Mouse (Mus musculus): ENCODE results near the gene Atat1. TPM values are rescaled to one million over a fixed set of nuclear protein-coding genes. Genes with fewer than 3 reads are reported as not detected.
A peak's percentile ranks its signal among the peaks of the same experiment; 100 is the strongest.

The Atat1 gene
- polyA plus RNA-seq, 1 experiment from 2014 or later = 45.4 TPM

GRCm38 (mm10) chr17:35869346-35870067 lies 40.4 kb downstream of the Atat1 start:
- peaks cover 38% of the 10 kb centered on the region for H3K4me1 ChIP-seq (ENCODE audit: control insufficient read depth, insufficient read depth, low read length)
- WGBS = 4% methylated on average over 7 of the region's 7 CpGs
- no peaks in the 10 kb centered on the region; the same call in 1 of the 2 replicates for H3K36me3 ChIP-seq (ENCODE audit: control insufficient read depth, insufficient read depth, low read length)
- peak overlapping the region; percentile 89 for H3K27ac ChIP-seq (ENCODE audit: low read length)
- H3K4me2 ChIP-seq (ENCODE audit: low read depth, low read length) = peak overlapping the region; percentile 81
- 0 out of 2 replicates have a peak, but pooled peaks cover 4% of the 10 kb centered on the region for H3K9me3 ChIP-seq (ENCODE audit: control insufficient read depth, low read length)
- peak overlapping the region; percentile 62 for H3K4me3 ChIP-seq (ENCODE audit: low read length)
- H3K9ac ChIP-seq (ENCODE audit: low read depth, low read length) = peak overlapping the region; percentile 77
- ATAC-seq = peak; percentile 5; the same call in 1 of the 2 replicates
- no peaks in the 10 kb centered on the region for H3K27me3 ChIP-seq (replicated peaks; ENCODE audit: control insufficient read depth, insufficient read depth, low read length)

- 4% methylated on average over 7 of the region's 7 CpGs for WGBS
- Histone ChIP-seq H3K27me3 (replicated peaks; ENCODE audit: control insufficient read depth, insufficient read depth, low read length) (no peaks in the 10 kb centered on the region), H3K27ac (ENCODE audit: low read length) (peak overlapping the region; percentile 89), H3K9me3 (ENCODE audit: control insufficient read depth, low read length) (0 out of 2 replicates have a peak, but pooled peaks cover 4% of the 10 kb centered on the region), H3K4me3 (ENCODE audit: low read length) (peak overlapping the region; percentile 62), H3K4me1 (ENCODE audit: control insufficient read depth, insufficient read depth, low read length) (peaks cover 35% of the 10 kb centered on the region), H3K36me3 (ENCODE audit: control insufficient read depth, insufficient read depth, low read length) (no peaks in the 10 kb centered on the region; the same call in 1 of the 2 replicates), H3K4me2 (ENCODE audit: low read depth, low read length) (peak overlapping the region; percentile 81), H3K9ac (ENCODE audit: low read depth, low read length) (peak overlapping the region; percentile 77)
- ATAC-seq = no peak
Measured at GRCm38 (mm10) chr17:35868961-35869345, 40.9 kb downstream of the Atat1 start.

- no peaks in the 10 kb centered on the region; the same call in 1 of the 2 replicates for H3K36me3 ChIP-seq (ENCODE audit: control insufficient read depth, insufficient read depth, low read length)
- peak overlapping the region; percentile 89 for H3K27ac ChIP-seq (ENCODE audit: low read length)
- peaks cover 31% of the 10 kb centered on the region for H3K4me1 ChIP-seq (ENCODE audit: control insufficient read depth, insufficient read depth, low read length)
- 0 out of 2 replicates have a peak, but pooled peaks cover 4% of the 10 kb centered on the region for H3K9me3 ChIP-seq (ENCODE audit: control insufficient read depth, low read length)
- H3K4me3 ChIP-seq (ENCODE audit: low read length) = peak overlapping the region; percentile 62
- H3K27me3 ChIP-seq (replicated peaks; ENCODE audit: control insufficient read depth, insufficient read depth, low read length) = no peaks in the 10 kb centered on the region
- peak overlapping the region; percentile 81 for H3K4me2 ChIP-seq (ENCODE audit: low read depth, low read length)
- 32% methylated on average over 15 of the region's 17 CpGs for WGBS
- H3K9ac ChIP-seq (ENCODE audit: low read depth, low read length) = peak overlapping the region; percentile 77
- no peak for ATAC-seq
Measured at GRCm38 (mm10) chr17:35868165-35868820, 41.6 kb downstream of the Atat1 start.

GRCm38 (mm10) chr17:35866911-35867890 lies 42.7 kb downstream of the Atat1 start:
- Histone ChIP-seq H3K27me3 (replicated peaks; ENCODE audit: control insufficient read depth, insufficient read depth, low read length) (no peaks in the 10 kb centered on the region), H3K9me3 (ENCODE audit: control insufficient read depth, low read length) (0 out of 2 replicates have a peak, but pooled peaks cover 4% of the 10 kb centered on the region), H3K9ac (ENCODE audit: low read depth, low read length) (peak overlapping the region; percentile 77), H3K4me2 (ENCODE audit: low read depth, low read length) (peak overlapping the region; percentile 81), H3K36me3 (ENCODE audit: control insufficient read depth, insufficient read depth, low read length) (no peaks in the 10 kb centered on the region; the same call in 1 of the 2 replicates), H3K4me3 (ENCODE audit: low read length) (peak overlapping the region; percentile 62), H3K27ac (ENCODE audit: low read length) (peak overlapping the region; percentile 89), H3K4me1 (ENCODE audit: control insufficient read depth, insufficient read depth, low read length) (peaks cover 31% of the 10 kb centered on the region)
- ATAC-seq = no peak
- WGBS = 16% methylated on average over 26 of the region's 26 CpGs

GRCm38 (mm10) chr17:35866281-35866831 lies 43.5 kb downstream of the Atat1 start:
- Histone ChIP-seq H3K4me2 (ENCODE audit: low read depth, low read length) (peak overlapping the region; percentile 81), H3K27me3 (replicated peaks; ENCODE audit: control insufficient read depth, insufficient read depth, low read length) (no peaks in the 10 kb centered on the region), H3K36me3 (ENCODE audit: control insufficient read depth, insufficient read depth, low read length) (no peaks in the 10 kb centered on the region; the same call in 1 of the 2 replicates), H3K9me3 (ENCODE audit: control insufficient read depth, low read length) (0 out of 2 replicates have a peak, but pooled peaks cover 3% of the 10 kb centered on the region), H3K4me1 (ENCODE audit: control insufficient read depth, insufficient read depth, low read length) (peaks cover 32% of the 10 kb centered on the region), H3K9ac (ENCODE audit: low read depth, low read length) (peak overlapping the region; percentile 77), H3K27ac (ENCODE audit: low read length) (peak overlapping the region; percentile 89), H3K4me3 (ENCODE audit: low read length) (peak overlapping the region; percentile 62)
- under 1% methylated on average over 38 of the region's 38 CpGs for WGBS
- ATAC-seq = peak; percentile 49

GRCm38 (mm10) chr17:35865481-35866280 lies 44.2 kb downstream of the Atat1 start, which contains the start of gene Ppp1r18:
Ppp1r18 (plus strand) TSS chr17:35865593.
- ATAC-seq = peak; percentile 50
- H3K9ac ChIP-seq (ENCODE audit: low read depth, low read length) = peak within 1 kb of the TSS; percentile 77

GRCm38 (mm10) chr17:35864832-35865353 lies 45.0 kb downstream of the Atat1 start:
- Histone ChIP-seq H3K9me3 (ENCODE audit: control insufficient read depth, low read length) (no peaks in the 10 kb centered on the region), H3K36me3 (ENCODE audit: control insufficient read depth, insufficient read depth, low read length) (no peaks in the 10 kb centered on the region), H3K4me3 (ENCODE audit: low read length) (peak overlapping the region; percentile 62), H3K9ac (ENCODE audit: low read depth, low read length) (peak overlapping the region; percentile 77), H3K4me1 (ENCODE audit: control insufficient read depth, insufficient read depth, low read length) (peaks cover 26% of the 10 kb centered on the region), H3K4me2 (ENCODE audit: low read depth, low read length) (peak overlapping the region; percentile 81), H3K27ac (ENCODE audit: low read length) (peak overlapping the region; percentile 89), H3K27me3 (replicated peaks; ENCODE audit: control insufficient read depth, insufficient read depth, low read length) (no peaks in the 10 kb centered on the region)
- ATAC-seq = no peak
- WGBS = 31% methylated on average over 10 of the region's 10 CpGs

More at GRCm38 (mm10) chr17:35865481-35866280, 44.2 kb downstream of the Atat1 start, which contains the start of gene Ppp1r18:
- Histone ChIP-seq H3K36me3 (ENCODE audit: control insufficient read depth, insufficient read depth, low read length) (no peaks in the 10 kb centered on the region), H3K4me2 (ENCODE audit: low read depth, low read length) (peak within 1 kb of the TSS; percentile 81), H3K27ac (ENCODE audit: low read length) (peak within 1 kb of the TSS; percentile 89), H3K9me3 (ENCODE audit: control insufficient read depth, low read length) (no peaks in the 10 kb centered on the region), H3K27me3 (replicated peaks; ENCODE audit: control insufficient read depth, insufficient read depth, low read length) (no peaks in the 10 kb centered on the region), H3K4me1 (ENCODE audit: control insufficient read depth, insufficient read depth, low read length) (peaks cover 30% of the 10 kb centered on the region), H3K4me3 (ENCODE audit: low read length) (peak within 1 kb of the TSS; percentile 62)
- WGBS = under 1% methylated on average over 44 of the region's 48 CpGs

Measured in intestine, embryonic 16.5 days (tissue).